36 mouse cellular contexts compared by ENCODE assay signal in the genomic region with DNA sequence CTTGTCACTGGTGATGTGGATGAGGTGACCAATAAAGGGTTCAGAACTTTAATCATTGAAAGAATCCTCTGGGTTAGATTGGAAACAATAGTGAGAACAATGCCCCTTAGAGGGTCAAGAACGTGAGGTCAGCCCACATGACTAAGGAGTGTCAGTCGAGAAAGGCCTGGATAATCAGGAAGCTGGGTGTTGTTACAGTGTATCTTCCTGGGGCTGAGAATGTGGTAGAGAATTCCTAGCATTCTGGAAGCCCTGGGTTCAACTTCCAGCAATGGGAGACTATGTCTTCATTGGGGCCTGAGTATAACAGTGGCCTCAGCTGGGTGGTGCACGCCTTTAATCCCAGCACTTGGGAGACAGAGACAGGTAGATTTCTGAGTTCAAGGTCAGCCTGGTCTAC. TPM values are rescaled to one million over a fixed set of nuclear protein-coding genes. Genes with fewer than 3 reads are reported as not detected.
"Had no signal": no experiment of that assay in that cellular context is flagged by ENCODE, and none has a peak within 500 bp of the region (broad histone marks: within the 10 kb centered on the region; RNA-seq: fewer than 3 reads in every experiment).

No protein-coding gene starts in this region.

- H3K27ac ChIP-seq: limb, embryonic 10.5 days; limb, embryonic 12.5 days; limb, embryonic 13.5 days; limb, embryonic 15.5 days; liver, embryonic 12.5 days; liver, embryonic 13.5 days; liver, embryonic 14.5 days; liver, embryonic 15.5 days; lung, embryonic 15.5 days; macrophage; midbrain, embryonic 10.5 days; midbrain, embryonic 12.5 days; midbrain, embryonic 13.5 days; midbrain, embryonic 15.5 days; neural tube, embryonic 12.5 days had no signal

- H3K36me3 ChIP-seq: limb, embryonic 10.5 days; limb, embryonic 12.5 days; limb, embryonic 13.5 days; limb, embryonic 15.5 days; liver, embryonic 12.5 days; liver, embryonic 13.5 days; liver, embryonic 15.5 days; lung, embryonic 15.5 days; midbrain, embryonic 10.5 days; midbrain, embryonic 12.5 days; midbrain, embryonic 13.5 days; midbrain, embryonic 15.5 days; neural tube, embryonic 12.5 days had no signal

- H3K4me3 ChIP-seq: limb, embryonic 10.5 days; limb, embryonic 12.5 days; limb, embryonic 13.5 days; limb, embryonic 15.5 days; liver, embryonic 12.5 days; liver, embryonic 13.5 days; liver, embryonic 15.5 days; lung, embryonic 15.5 days; megakaryocyte, embryonic 14.5 days; midbrain, embryonic 10.5 days; midbrain, embryonic 12.5 days; midbrain, embryonic 13.5 days; midbrain, embryonic 15.5 days; myocyte; neural tube, embryonic 12.5 days had no signal

- DNase-seq: left cerebral cortex, postnatal 4 days; liver; liver, embryonic 13.5 days; liver, postnatal 0 days; lung, adult 18-20 months; lung, adult 2 months; lung, embryonic 14.5 days; lung, postnatal 10 days; lung, postnatal 14 days; lung, postnatal 36 days; lung, postnatal 4 days; midbrain, embryonic 14.5 days had no signal

- H3K4me1 ChIP-seq: liver, embryonic 13.5 days had no signal

RNA-seq across cellular contexts. Expression of a gene that starts 8.0 kb away (rescaled TPM):
- polyA plus RNA-seq: limb, embryonic 10.5 days; limb, embryonic 11.5 days; liver, adult 2 months; liver, embryonic 16.5 days; lung, adult 2 months; lung, embryonic 14.5 days; lung, embryonic 15.5 days; lung, embryonic 16.5 days; lung, postnatal 0 days; macrophage; midbrain, embryonic 10.5 days; myocyte; neural tube, embryonic 11.5 days; neural tube, embryonic 12.5 days had no signal

RNA-seq across cellular contexts. Expression of a gene that starts 15.7 kb away (rescaled TPM):
- polyA plus RNA-seq: limb, embryonic 10.5 days; limb, embryonic 11.5 days; limb, embryonic 12.5 days; limb, embryonic 13.5 days; limb, embryonic 14.5 days; liver, adult 2 months; liver, embryonic 11.5 days; liver, embryonic 12.5 days; liver, embryonic 13.5 days; liver, embryonic 14.5 days; liver, embryonic 15.5 days; liver, embryonic 16.5 days; liver, postnatal 0 days; lung, adult 2 months; lung, embryonic 14.5 days; lung, embryonic 15.5 days; lung, embryonic 16.5 days; lung, postnatal 0 days; macrophage; midbrain, embryonic 10.5 days; midbrain, embryonic 12.5 days; midbrain, embryonic 14.5 days; myocyte; neural tube, embryonic 11.5 days; neural tube, embryonic 12.5 days had no signal

RNA-seq across cellular contexts. Expression of a gene that starts 22.5 kb away (rescaled TPM):
- polyA plus RNA-seq: limb, embryonic 10.5 days; limb, embryonic 11.5 days; limb, embryonic 12.5 days; limb, embryonic 15.5 days; liver, adult 2 months; liver, embryonic 12.5 days; liver, embryonic 13.5 days; liver, embryonic 15.5 days; liver, embryonic 16.5 days; liver, postnatal 0 days; lung, embryonic 14.5 days; lung, embryonic 15.5 days; lung, embryonic 16.5 days; lung, postnatal 0 days; macrophage had no signal

RNA-seq across cellular contexts. Expression of a gene that starts 58.2 kb away (rescaled TPM):
- polyA plus RNA-seq: limb, embryonic 10.5 days; limb, embryonic 11.5 days; limb, embryonic 12.5 days; limb, embryonic 13.5 days; limb, embryonic 14.5 days; limb, embryonic 15.5 days; liver, adult 2 months; liver, embryonic 11.5 days; liver, embryonic 12.5 days; liver, embryonic 13.5 days; liver, embryonic 15.5 days; liver, embryonic 16.5 days; liver, postnatal 0 days; macrophage; myocyte had no signal
